Mouse (Mus musculus): ENCODE data around the gene Chdh.

- no peak for TF ChIP-seq EP300 (IDR thresholded peaks at IDR 0.05; ENCODE audit: low read depth)
- TF ChIP-seq CTCF (IDR thresholded peaks at IDR 0.05; ENCODE audit: low read depth): no peak
Measured at GRCm38 (mm10) chr14:30008733-30009575, at the start of gene Chdh, which contains the start of gene Il17rb.

All from liver, embryonic 14.5 days (tissue).